Mouse (Mus musculus): ENCODE results near the gene Adarb1.
"Not testable (repeated sequence)": the region's sequence is repeated elsewhere in the genome, so short reads cannot be mapped to it uniquely, and the experiment has no call there.

Gene Adarb1

DNA sequence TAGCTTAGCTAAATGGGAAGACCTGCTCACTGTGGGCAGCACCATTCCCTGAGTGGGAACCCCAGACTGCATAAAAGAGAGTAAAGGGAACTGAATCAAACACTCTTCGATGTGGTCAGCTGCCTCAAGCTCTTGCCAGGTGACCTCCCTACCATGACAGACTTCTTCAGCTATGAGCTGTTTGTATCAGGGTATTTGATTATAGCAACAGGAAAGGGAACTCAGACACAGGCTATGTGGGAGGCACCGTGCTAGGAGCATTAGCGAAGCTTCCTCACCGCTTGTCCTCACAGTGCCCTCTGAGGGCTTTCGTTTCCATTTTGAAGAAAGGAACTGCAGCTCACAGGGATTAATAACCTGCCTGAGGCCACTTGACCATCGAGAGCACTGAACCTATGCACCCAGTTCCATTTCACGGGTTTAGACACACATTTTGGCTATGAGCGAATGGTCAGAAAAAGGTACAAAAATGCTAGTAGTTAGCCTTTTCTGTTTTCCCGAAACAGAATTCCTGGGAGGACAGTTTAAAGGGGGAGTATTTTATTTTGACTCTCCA lies 103.3 kb downstream of the Adarb1 start:
- no peak for DNase-seq (ENCODE audit: low spot score in 2 of 2)

- no peak for DNase-seq (ENCODE audit: low spot score in 2 of 2)
These were observed 109.1 kb downstream of the Adarb1 start for GRCm38 (mm10) chr10:77308978-77309377.

- DNase-seq (ENCODE audit: low spot score in 2 of 2), result no peak
These were observed 112.3 kb downstream of the Adarb1 start for GRCm38 (mm10) chr10:77305766-77306165.

GRCm38 (mm10) chr10:77304840-77305533 lies 113.1 kb downstream of the Adarb1 start:
- DNase-seq (ENCODE audit: low spot score in 2 of 2), result no peak

DNA sequence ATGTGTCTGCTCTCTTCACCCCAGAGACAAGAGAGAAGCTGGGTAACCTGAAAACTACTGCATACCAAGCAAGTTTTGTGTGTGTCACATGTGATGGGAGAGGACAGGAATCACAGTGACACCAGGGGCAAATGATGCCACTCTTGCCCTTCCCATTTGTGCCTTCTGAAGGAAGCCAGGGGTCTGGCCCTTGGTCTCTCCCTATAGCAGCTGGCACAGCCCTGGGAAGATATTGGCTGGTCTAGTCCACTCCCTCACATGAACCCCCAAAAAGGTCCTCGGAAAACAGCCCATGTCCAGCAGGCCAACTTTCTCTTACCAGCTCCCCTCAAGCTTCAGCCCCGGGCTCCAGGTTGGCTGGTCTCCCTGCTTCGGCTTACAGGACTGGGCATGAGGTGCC lies 113.7 kb downstream of the Adarb1 start:
- no peak for DNase-seq (ENCODE audit: low spot score in 2 of 2)

DNA sequence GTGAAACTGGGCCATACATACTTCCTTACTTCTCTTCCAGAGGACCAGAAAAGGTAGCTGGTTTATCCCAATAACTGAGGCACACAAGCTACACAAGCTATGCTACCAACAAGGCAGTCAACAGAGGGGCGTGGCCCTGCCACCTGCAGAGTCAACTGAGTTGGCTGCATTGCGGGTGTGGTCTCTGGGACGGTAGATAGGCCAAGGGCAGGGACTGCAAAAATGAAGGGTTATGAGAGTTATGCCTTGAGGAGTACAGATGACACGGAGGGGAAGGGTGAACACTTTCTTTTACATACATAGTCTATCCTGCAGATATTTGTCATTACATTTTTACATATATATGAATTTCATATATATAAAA lies 117.2 kb downstream of the Adarb1 start:
- DNase-seq (ENCODE audit: low spot score in 2 of 2), result no peak

DNA sequence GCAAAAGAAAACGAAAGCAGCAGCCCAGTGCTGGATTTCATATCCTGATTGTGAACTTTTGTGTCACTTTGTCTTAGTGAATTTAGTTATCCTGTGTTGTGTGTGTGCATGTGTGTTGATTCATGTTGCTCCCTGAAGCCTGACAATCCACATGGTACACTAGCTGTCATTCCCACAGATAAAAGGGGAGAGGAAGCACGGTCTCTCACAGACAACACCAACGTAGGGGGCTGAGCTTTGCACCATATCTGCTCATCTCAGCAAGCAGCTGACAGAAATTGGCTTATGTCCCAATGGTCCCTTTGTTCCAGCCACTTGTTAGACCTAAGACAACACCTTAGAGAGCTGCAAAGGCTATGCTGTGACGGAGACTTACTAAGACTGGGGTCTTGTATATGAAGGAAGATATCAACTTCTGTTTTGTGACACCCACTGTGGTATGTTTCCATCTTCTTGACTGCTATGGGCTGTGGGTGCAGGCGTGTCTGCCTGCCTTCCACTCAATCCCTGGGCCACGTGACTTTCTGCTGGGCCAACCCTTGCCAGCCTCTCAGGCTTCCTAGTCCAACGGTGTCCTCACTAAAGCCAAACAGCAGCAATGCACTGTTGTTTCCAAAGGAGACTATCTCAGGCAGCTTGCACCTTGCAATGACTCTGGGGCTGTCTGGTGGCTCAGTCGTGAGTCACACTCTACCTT lies 117.7 kb downstream of the Adarb1 start:
- no peak for DNase-seq (ENCODE audit: low spot score in 2 of 2)

GRCm38 (mm10) chr10:77299194-77299593 lies 118.9 kb downstream of the Adarb1 start:
- no peak for DNase-seq (ENCODE audit: low spot score in 2 of 2)

DNA sequence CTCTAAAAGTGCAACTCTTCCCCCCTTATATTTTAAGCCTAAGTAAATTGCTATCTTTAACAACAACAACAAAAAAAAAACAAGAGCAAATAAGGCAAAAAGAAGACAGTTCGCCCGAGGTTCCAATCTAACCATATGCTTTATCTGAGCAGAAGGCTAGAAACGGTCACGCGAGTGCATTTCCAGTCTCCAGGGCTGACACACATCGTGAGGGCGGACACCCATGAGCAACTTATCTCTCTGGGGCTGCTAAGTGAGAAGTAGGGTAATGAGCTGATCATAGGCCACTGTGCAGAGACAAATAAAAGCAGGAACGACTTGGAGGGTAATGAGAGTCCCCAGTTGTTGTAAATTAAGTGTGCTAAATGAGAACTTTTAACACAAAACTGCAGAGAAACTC lies 119.4 kb downstream of the Adarb1 start:
- no peak for DNase-seq (ENCODE audit: low spot score in 2 of 2)

GRCm38 (mm10) chr10:77294691-77295090 lies 123.4 kb downstream of the Adarb1 start:
- peak in 1 of 2 experiments; percentile 33 for DNase-seq (ENCODE audit: low spot score in 2 of 2)

- DNase-seq (ENCODE audit: low spot score in 2 of 2), result peak in 1 of 2 experiments; percentile 34
These were observed 127.3 kb downstream of the Adarb1 start for GRCm38 (mm10) chr10:77290624-77291366.

DNA sequence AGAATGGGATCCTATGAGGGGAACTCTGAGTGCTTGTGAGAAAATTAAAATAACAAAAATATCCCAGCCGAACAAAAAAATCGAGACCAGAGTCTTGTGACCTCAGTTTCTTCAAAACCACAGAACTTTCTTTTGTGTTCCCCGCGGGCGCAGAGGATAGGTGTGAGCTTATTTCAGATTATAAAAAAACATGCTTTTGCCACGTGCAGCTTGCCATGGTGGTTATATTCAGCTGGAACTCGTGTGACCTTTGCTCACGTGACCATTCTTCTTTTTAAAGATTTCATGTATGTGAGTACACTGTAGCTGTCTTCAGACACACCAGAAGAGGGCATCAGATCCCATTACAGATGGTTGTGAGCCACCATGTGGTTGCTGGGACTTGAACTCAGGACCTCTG lies 128.5 kb downstream of the Adarb1 start:
- no peak for DNase-seq (ENCODE audit: low spot score in 2 of 2)

DNA sequence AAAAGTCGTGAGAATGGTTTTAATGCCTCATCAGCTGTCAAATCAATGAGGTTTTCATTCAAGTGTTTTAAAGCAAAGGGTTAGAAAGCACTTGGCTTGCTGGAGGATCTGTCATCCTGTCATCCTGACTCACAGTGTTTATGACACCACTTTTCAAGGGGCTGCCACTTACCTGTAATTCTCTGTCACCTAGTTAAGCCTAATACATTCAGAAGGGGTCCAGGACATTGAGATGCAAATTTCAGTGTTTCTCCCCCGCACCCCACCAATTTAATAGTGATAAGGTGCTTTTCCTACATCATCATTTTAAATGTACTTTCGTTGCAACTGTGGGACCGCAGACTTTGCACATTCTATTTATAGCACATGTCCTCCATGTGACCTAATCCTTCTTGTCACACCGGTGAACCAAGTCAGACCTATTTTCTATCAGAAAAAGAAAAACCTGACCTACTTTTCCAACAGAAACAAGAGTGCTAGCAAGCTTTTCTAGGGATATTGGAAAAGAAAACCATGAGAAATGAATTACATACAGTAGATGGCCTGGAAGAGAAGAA lies 129.4 kb downstream of the Adarb1 start:
- no peak for DNase-seq (ENCODE audit: low spot score in 2 of 2)

DNA sequence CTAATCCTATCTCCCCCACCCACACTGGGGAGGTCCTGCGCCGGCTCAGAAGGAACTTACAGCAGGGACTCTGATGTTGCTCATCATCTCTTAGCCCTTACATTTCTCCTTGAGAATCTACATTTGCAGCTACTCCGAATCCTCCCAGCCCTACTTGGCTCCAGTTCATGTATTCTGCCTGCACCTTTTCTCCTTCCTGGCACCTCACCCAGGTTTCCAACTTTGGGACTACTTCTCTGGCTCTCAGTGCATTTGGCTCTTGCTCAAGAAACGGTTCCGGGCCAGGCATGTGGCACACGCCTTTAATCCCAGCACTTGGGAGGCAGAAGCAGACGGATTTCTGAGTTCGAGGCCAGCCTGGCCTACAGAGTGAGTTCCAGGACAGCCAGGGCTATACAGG lies 130.4 kb downstream of the Adarb1 start:
- DNase-seq (ENCODE audit: low spot score in 2 of 2), result no peak

- DNase-seq (ENCODE audit: low spot score in 2 of 2), result no peak
These were observed 133.2 kb downstream of the Adarb1 start for GRCm38 (mm10) chr10:77284832-77285231.

GRCm38 (mm10) chr10:77282822-77283221 lies 135.2 kb downstream of the Adarb1 start:
- DNase-seq (ENCODE audit: low spot score in 2 of 2), result peak; percentile 81 to 86

- not testable (repeated sequence) for DNase-seq (ENCODE audit: low spot score in 2 of 2)
These were observed 136.0 kb downstream of the Adarb1 start for GRCm38 (mm10) chr10:77282085-77282484.

DNA sequence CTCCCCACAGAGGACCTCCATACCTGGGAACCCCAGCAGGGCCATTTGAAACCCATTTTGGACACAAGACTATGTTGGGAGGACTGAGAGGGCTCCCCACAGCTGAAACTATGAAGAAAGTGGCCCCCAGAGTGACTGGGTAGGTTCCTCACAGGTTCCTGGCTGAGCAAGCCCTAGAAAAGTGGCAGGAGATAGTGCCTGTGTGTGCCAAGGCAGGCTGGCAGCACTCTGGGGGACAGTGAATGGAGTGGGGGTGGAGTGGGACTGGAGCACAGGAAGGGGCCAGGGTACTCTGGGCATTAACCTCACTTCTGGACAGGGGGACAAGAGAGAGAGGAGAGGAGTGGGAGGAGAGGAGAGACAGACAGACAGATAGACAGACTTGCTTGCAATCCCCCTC lies 144.3 kb downstream of the Adarb1 start:
- DNase-seq (ENCODE audit: low spot score in 2 of 2), result no peak

GRCm38 (mm10) chr10:77272980-77273730 lies 144.9 kb downstream of the Adarb1 start:
- no peak for DNase-seq (ENCODE audit: low spot score in 2 of 2)

GRCm38 (mm10) chr10:77269129-77269528 lies 148.9 kb downstream of the Adarb1 start:
- no peak for DNase-seq (ENCODE audit: low spot score in 2 of 2)

GRCm38 (mm10) chr10:77267027-77267426 lies 151.0 kb downstream of the Adarb1 start:
- DNase-seq (ENCODE audit: low spot score in 2 of 2), result no peak

Measured in right cerebral cortex, adult 2 months (tissue).